Mouse (Mus musculus) retina, adult 2 months (tissue): ENCODE measurements around the gene Cdip1.

Source experiments
- DNase-seq: peaks from one replicate; pipeline ENCODE4 v3.0.0-alpha.2; 2012; ENCODE audit warnings: low read depth, low spot score

The Cdip1 gene

DNA sequence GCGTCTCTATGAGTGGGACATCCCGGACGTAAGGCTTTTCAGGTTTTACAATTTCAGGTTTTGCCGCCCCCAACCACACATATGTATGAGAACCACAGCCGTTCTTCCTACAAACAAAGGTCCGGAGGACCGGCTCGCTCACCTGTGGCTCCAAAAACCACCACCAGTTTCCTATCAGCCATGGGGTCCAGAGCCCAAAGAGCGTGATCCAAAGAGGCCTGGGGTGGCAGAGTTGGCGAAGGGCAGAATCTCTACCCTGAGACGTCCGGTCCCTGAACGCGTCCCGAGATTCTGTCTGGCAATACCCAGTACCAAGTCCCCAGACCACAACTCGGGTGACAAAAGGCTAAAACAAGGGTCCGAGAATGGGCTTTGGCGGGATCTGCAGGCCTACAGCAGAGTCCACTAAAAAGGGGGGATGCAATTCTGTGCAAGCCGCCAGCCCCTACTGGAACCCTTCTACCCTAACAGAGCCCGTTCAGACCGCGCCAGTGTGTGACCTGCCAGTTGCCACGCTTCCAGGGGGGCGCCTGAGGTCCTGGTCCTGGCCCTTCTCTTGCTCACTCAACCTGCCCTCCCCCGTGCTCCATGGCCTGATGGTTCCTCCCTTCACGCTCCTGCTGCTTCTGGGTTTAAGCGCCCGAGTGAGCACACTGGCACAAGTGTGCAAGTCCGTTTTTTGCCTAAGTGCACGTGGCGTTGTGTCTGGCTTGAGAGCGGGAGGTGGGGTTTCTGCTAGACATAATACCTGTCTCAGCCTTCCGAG, 71.2 kb downstream of the Cdip1 start, which contains the start of gene Nmral1:
Gene Nmral1, minus strand, starts transcription at position 604 of the 766 bp plus-strand sequence.
- DNase-seq = peak; percentile 46

DNA sequence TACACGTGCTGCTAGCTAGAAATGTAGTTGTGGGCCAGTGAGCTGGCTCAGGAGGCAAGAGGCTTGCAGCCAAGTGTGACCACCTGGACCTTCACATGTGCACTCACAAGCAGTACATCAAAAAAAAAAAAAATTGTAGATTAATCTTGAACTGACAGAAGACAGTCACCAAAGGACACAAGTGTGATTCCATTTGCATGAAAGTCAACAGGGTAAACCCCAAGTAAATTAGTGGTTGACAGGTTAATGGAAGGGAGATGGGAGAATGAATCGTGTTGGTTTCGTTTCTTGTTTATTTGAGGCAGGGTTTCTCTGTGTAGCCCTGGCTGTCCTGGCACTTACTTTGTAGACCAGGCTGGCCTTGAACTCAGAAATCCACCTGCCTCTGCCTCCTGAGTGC, 72.2 kb downstream of the Cdip1 start:
- DNase-seq = no peak

DNA sequence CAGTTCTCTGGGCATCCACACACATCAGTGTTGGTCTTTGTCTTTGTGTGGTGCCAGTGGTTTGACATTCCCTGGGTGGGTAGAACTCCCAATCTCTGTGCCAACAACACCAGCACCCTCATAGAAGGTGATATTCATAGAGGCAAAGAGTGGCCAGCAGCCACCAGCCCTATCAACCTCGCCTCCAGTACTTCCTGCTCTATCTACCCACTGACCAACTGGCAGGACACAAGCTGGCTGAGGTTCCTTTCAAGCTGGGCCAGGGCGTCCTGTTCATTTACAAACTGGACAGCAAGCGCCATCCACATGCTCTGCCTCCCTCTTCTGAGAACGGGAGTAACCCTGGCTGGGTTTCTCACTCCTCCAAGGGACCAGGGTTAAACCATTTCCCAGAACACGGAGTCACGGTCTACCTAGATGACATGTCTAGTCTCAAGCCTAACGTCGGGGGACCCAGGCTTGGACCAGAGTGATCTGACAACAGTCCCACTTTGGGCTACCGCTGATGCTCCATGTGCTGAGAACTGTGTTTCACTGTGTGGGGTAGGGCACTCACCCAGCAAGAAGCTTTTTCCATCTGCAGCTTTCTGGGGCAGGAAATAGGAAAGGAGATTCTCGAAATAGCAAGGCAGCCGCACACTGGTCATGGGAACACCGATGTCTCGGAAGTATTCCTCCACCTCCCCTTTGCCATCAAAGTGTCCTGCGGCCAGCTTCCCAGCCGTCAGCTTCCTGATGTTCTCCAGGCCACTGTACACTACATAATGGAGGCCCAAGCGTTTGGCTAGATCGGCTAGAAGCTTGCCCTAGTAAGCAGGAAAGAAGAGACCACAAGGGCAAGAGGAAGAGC, 76.0 kb downstream of the Cdip1 start:
- DNase-seq = no peak

DNA sequence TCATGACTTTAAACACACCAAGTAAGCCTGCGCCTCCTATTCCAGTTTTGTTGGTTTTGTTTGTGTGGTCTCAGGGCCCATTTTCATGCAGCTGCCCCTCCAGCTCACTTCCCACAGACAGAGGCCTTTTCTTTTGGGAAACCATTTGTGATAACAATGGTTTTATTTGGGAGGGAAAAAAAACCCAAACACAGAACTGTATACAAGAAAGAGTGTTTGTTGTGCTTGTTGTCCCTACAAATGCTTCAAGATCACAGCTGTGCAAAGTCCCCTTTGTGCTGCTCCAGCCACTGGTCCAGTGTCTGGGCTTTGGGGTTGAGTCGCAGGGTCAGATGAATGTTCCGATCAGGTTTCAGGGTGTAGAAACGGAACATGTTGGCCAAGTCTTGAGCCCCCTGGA, 78.9 kb downstream of the Cdip1 start:
- DNase-seq = no peak

DNA sequence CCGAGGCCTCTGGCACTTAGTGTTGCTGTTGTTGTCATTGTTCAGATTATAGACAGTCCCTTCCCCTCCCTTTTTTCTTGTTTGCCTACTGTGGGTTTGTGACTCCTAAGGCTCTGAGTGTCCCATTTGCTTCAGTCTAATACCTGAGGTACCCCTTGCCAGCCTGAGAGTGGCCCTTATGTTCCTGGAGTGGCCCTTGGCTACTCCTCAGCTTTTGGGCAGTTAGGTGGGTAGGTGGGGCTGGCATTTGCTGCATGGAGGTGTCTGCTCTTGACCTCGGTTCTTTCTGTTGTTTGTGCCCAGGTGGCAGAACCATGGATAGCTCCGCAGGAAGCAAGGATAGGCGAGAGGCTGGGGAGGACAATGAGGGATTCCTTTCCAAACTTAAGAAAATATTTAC, 84.6 kb downstream of the Cdip1 start:
- DNase-seq = no peak

DNA sequence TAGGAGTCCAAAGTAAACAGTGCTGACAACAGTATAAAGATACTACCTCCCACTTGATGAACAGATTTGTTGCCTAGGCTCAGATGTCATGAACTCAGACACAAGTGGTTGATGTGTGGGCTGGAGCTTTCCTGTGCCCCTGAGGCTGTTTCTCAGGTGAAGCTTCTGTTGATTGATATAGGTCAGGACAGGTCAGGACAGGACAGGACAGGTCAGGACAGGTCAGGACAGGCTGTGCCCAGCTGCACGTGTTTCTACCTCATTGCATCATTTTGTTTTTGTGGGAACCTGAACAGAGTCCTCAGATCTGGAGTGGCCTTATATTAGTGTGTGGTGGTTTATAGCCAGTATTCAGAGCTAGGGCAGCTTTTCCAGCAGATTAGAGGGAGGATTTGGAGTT, 87.4 kb downstream of the Cdip1 start:
- DNase-seq = no peak

DNA sequence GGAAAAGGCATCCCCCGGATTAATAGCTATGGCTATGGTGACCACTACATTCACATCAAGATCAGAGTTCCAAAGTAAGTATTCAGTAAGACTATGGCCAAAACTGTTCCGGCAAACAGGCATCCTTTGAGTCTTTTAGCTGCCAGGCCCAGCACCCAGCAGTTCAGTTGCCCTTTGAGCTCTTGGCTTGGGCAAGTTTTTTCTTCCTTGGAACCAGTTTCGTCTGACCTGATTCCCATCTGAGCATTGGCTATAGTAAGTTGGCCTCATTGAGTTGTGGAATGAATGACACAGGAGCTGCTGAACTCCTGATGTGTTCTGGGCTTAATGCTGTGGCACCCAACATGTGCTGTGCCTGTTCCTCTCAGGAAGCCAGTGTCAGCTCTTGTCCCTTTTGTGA, 88.9 kb downstream of the Cdip1 start:
- DNase-seq = no peak
